Mouse (Mus musculus): ENCODE measurements around the gene Zdhhc16. TPM values are rescaled to one million over a fixed set of nuclear protein-coding genes. Genes with fewer than 3 reads are reported as not detected.

Zdhhc16 gene
- total and polyA plus RNA-seq, 3 experiments, result 30.3 to 54.3 (median 45.5) TPM

- Histone ChIP-seq H3K79me2 (replicated peaks; ENCODE audit: control insufficient read depth, extremely low read depth, insufficient read depth, poor library complexity, severe bottlenecking) (peaks cover 42% of the 10 kb centered on the region), H3K4me1 (ENCODE audit: control insufficient read depth in 1 of 2, insufficient read depth in 2 of 2) (peaks cover 6 to 20% of the 10 kb centered on the region in 2 experiments; a peak in 2 of 4 replicates), H3K9me3 (replicated peaks; ENCODE audit: low read length) (no peaks in the 10 kb centered on the region), H3K36me3 (replicated peaks in 1 of 2; ENCODE audit: control insufficient read depth in 1 of 2, insufficient read depth in 1 of 2, low read length in 1 of 2) (peaks cover 42 to 71% of the 10 kb centered on the region in 2 experiments), H3K4me3 (replicated peaks in 1 of 3; ENCODE audit: low read depth in 2 of 3, low read length in 2 of 3, poor library complexity in 1 of 3) (no peak overlapping the region), H3K27ac (ENCODE audit: insufficient read depth, low read depth) (no peak overlapping the region), H3K4me2 (ENCODE audit: insufficient read depth, low read depth, poor library complexity, severe bottlenecking) (no peak overlapping the region), H3K9ac (ENCODE audit: insufficient read depth, low read depth) (no peak overlapping the region), H3K27me3 (replicated peaks) (no peaks in the 10 kb centered on the region)
- dilution Hi-C loops (cut with MboI; ENCODE audit: extremely low pct_ligation_motif_present, extremely low pct_unique_long_range_greater_than_20kb, low sequenced_read_pairs) (no loop called here), in situ Hi-C loops (cut with MboI; ENCODE audit: low pct_ligation_motif_present, low pct_unique_long_range_greater_than_20kb, low sequenced_read_pairs) (no loop called here)
- TF ChIP-seq ZKSCAN1 (IDR thresholded peaks at IDR 0.05; ENCODE audit: borderline replicate concordance, low read depth, low read length) (no peak), CTCF (conservative IDR thresholded peaks at IDR 0.05 in 1 of 2, IDR thresholded peaks at IDR 0.05 in 1 of 2; ENCODE audit: low read depth in 2 of 2, low read length in 2 of 2) (no peak), PAX5 (IDR thresholded peaks at IDR 0.05; ENCODE audit: low read length) (no peak)
- DNase-seq (ENCODE audit: extremely low read depth), result no peak
Measured at GRCm38 (mm10) chr19:41916853-41917252, 16.4 kb upstream of the Zdhhc16 start.

- Histone ChIP-seq H3K4me2 (ENCODE audit: insufficient read depth, low read depth, poor library complexity, severe bottlenecking) (no peak overlapping the region), H3K27me3 (replicated peaks) (no peaks in the 10 kb centered on the region), H3K36me3 (replicated peaks in 1 of 2; ENCODE audit: control insufficient read depth in 1 of 2, insufficient read depth in 1 of 2, low read length in 1 of 2) (peaks cover 61 to 85% of the 10 kb centered on the region in 2 experiments), H3K9me3 (replicated peaks; ENCODE audit: low read length) (no peaks in the 10 kb centered on the region), H3K4me3 (replicated peaks in 1 of 3; ENCODE audit: low read depth in 2 of 3, low read length in 2 of 3, poor library complexity in 1 of 3) (no peak overlapping the region), H3K9ac (ENCODE audit: insufficient read depth, low read depth) (no peak overlapping the region), H3K79me2 (replicated peaks; ENCODE audit: control insufficient read depth, extremely low read depth, insufficient read depth, poor library complexity, severe bottlenecking) (peaks cover 17% of the 10 kb centered on the region), H3K27ac (ENCODE audit: insufficient read depth, low read depth) (no peak overlapping the region), H3K4me1 (ENCODE audit: control insufficient read depth in 1 of 2, insufficient read depth in 2 of 2) (peaks cover 3 to 17% of the 10 kb centered on the region in 2 experiments; a peak in 2 of 4 replicates)
- no peak for DNase-seq (ENCODE audit: extremely low read depth)
- no peak for TF ChIP-seq ZKSCAN1 (IDR thresholded peaks at IDR 0.05; ENCODE audit: borderline replicate concordance, low read depth, low read length)
- peak; percentile 78 for TF ChIP-seq POLR2AphosphoS2 (IDR thresholded peaks at IDR 0.05; ENCODE audit: low read depth, low read length)
- no peak for TF ChIP-seq UBTF (IDR thresholded peaks at IDR 0.05; ENCODE audit: low read depth, low read length)
- TF ChIP-seq RAD21 (IDR thresholded peaks at IDR 0.05; ENCODE audit: low read depth, low read length), result no peak
- in situ Hi-C loops (cut with MboI; ENCODE audit: low pct_ligation_motif_present, low pct_unique_long_range_greater_than_20kb, low sequenced_read_pairs), result no loop called here
- dilution Hi-C loops (cut with MboI; ENCODE audit: extremely low pct_ligation_motif_present, extremely low pct_unique_long_range_greater_than_20kb, low sequenced_read_pairs), result no loop called here
Measured at GRCm38 (mm10) chr19:41919471-41919870, 13.8 kb upstream of the Zdhhc16 start.

- dilution Hi-C loops (cut with MboI; ENCODE audit: extremely low pct_ligation_motif_present, extremely low pct_unique_long_range_greater_than_20kb, low sequenced_read_pairs) (no loop called here), in situ Hi-C loops (cut with MboI; ENCODE audit: low pct_ligation_motif_present, low pct_unique_long_range_greater_than_20kb, low sequenced_read_pairs) (no loop called here)
- H3K27me3 ChIP-seq (replicated peaks), result no peaks in the 10 kb centered on the region
- H3K9ac ChIP-seq (ENCODE audit: insufficient read depth, low read depth), result no peak overlapping the region
- peaks cover 0 to 7% of the 10 kb centered on the region in 2 experiments; a peak in 1 of 4 replicates for H3K4me1 ChIP-seq (ENCODE audit: control insufficient read depth in 1 of 2, insufficient read depth in 2 of 2)
- H3K79me2 ChIP-seq (replicated peaks; ENCODE audit: control insufficient read depth, extremely low read depth, insufficient read depth, poor library complexity, severe bottlenecking), result peaks cover 7% of the 10 kb centered on the region
- TF ChIP-seq RAD21 (IDR thresholded peaks at IDR 0.05; ENCODE audit: low read depth, low read length) (no peak), POLR2AphosphoS2 (IDR thresholded peaks at IDR 0.05; ENCODE audit: low read depth, low read length) (peak; percentile 78), MXI1 (IDR thresholded peaks at IDR 0.05; ENCODE audit: low read depth, low read length) (no peak), ZMIZ1 (IDR thresholded peaks at IDR 0.05; ENCODE audit: low read depth, low read length) (no peak), TCF12 (IDR thresholded peaks at IDR 0.05; ENCODE audit: low read depth, low read length) (no peak), POLR2A (IDR thresholded peaks at IDR 0.05; ENCODE audit: low read depth, low read length) (no peak), MAFK (IDR thresholded peaks at IDR 0.05; ENCODE audit: insufficient replicate concordance, low read length) (no peak), CHD1 (IDR thresholded peaks at IDR 0.05; ENCODE audit: low read depth, low read length) (no peak)
- no peaks in the 10 kb centered on the region for H3K9me3 ChIP-seq (replicated peaks; ENCODE audit: low read length)
- H3K27ac ChIP-seq (ENCODE audit: insufficient read depth, low read depth), result no peak overlapping the region
- H3K4me3 ChIP-seq (replicated peaks in 1 of 3; ENCODE audit: low read depth in 2 of 3, low read length in 2 of 3, poor library complexity in 1 of 3), result no peak overlapping the region
- no peak overlapping the region for H3K4me2 ChIP-seq (ENCODE audit: insufficient read depth, low read depth, poor library complexity, severe bottlenecking)
- no peak for DNase-seq (ENCODE audit: extremely low read depth)
- H3K36me3 ChIP-seq (replicated peaks in 1 of 2; ENCODE audit: control insufficient read depth in 1 of 2, insufficient read depth in 1 of 2, low read length in 1 of 2), result peaks cover 60 to 85% of the 10 kb centered on the region in 2 experiments
Measured at GRCm38 (mm10) chr19:41920412-41921067, 12.7 kb upstream of the Zdhhc16 start.
